In genomic region chr4:138272011-138272997, GRCm38 (mm10) we compare ENCODE assay signal across 10 mouse cellular contexts. TPM values are rescaled to one million over a fixed set of nuclear protein-coding genes. Genes with fewer than 3 reads are reported as not detected.
DNase-seq lines count a peak whose midpoint lies in the region; ATAC-seq lines count a peak whose summit lies in the region.
"Had no signal": no experiment of that assay in that cellular context is flagged by ENCODE, and none has a peak within 500 bp of the region (broad histone marks: within the 10 kb centered on the region; RNA-seq: fewer than 3 reads in every experiment).

No protein-coding gene starts in this region.

- H3K4me2 ChIP-seq in limb, embryonic 13.5 days (replicated peaks) = no peak overlapping the region
- H3K4me2 ChIP-seq: heart, embryonic 13.5 days had no signal

- no peaks in the 10 kb centered on the region for H3K27me3 ChIP-seq in limb, embryonic 13.5 days
- peaks cover 6% of the 10 kb centered on the region; the same call in 1 of the 2 replicates for H3K27me3 ChIP-seq in limb, embryonic 10.5 days (ENCODE audit: low read depth, poor library complexity, severe bottlenecking)

- no peak for DNase-seq in limb, embryonic 10.5 days (ENCODE audit: low spot score)
- peak; percentile 19 for DNase-seq in heart, adult 8-10 months (ENCODE audit: low spot score)
- DNase-seq in layer of hippocampus, adult 9-11 months = peak; percentile 72
- DNase-seq in right cerebral cortex, adult 2 months (ENCODE audit: low spot score in 2 of 2) = peak; percentile 67 to 72
- DNase-seq in cerebellum, adult 8-10 months = no peak
- DNase-seq in thymus, postnatal 36 days = no peak

- no peak overlapping the region for H3K4me3 ChIP-seq in limb, embryonic 13.5 days
- no peak overlapping the region for H3K4me3 ChIP-seq in limb, embryonic 10.5 days
- H3K4me3 ChIP-seq: heart, embryonic 13.5 days; myocyte had no signal

- H3K9me3 ChIP-seq in limb, embryonic 13.5 days = peaks cover under 1% of the 10 kb centered on the region; the same call in 1 of the 2 replicates
- H3K9me3 ChIP-seq in limb, embryonic 10.5 days (replicated peaks) = no peaks in the 10 kb centered on the region
- H3K9me3 ChIP-seq: heart, embryonic 13.5 days had no signal

- peak; percentile 44; the same call in 1 of the 2 replicates for ATAC-seq in limb, embryonic 13.5 days (ENCODE audit: low FRiP score, low read depth)
- ATAC-seq in erythroid progenitor cell, adult 5-6 weeks (replicated peaks; ENCODE audit: low FRiP score, poor library complexity, severe bottlenecking) = no peak

- no peak overlapping the region for H3K27ac ChIP-seq in limb, embryonic 13.5 days
- H3K27ac ChIP-seq in limb, embryonic 10.5 days = no peak overlapping the region
- H3K27ac ChIP-seq: heart, embryonic 13.5 days had no signal

- WGBS in limb, embryonic 13.5 days = 61% methylated on average over 14 of the region's 14 CpGs
- 70% methylated on average over 14 of the region's 14 CpGs for WGBS in limb, embryonic 10.5 days

- H3K4me1 ChIP-seq in limb, embryonic 13.5 days = no peaks in the 10 kb centered on the region
- H3K4me1 ChIP-seq in limb, embryonic 10.5 days = no peaks in the 10 kb centered on the region

- no peak overlapping the region for H3K9ac ChIP-seq in limb, embryonic 13.5 days
- H3K9ac ChIP-seq: heart, embryonic 13.5 days had no signal

- H3K36me3 ChIP-seq in limb, embryonic 13.5 days = no peaks in the 10 kb centered on the region
- H3K36me3 ChIP-seq in limb, embryonic 10.5 days = no peaks in the 10 kb centered on the region
- H3K36me3 ChIP-seq: heart, embryonic 13.5 days had no signal

RNA-seq across cellular contexts. Expression of gene Kif17, which starts 22.1 kb away (rescaled TPM):
- polyA plus RNA-seq in limb, embryonic 13.5 days (2015; fragmentation: Nextera tagmentation; extraction: Ambion mirVana) = 1.2 and 1.4 TPM in 2 replicates
- polyA plus RNA-seq in limb, embryonic 10.5 days (2016; fragmentation: Nextera tagmentation; extraction: Ambion mirVana) = 0.20 and 0.99 TPM in 2 replicates
- total RNA-seq in heart, adult 8-10 months (2022) = under 1 TPM in 3 of 4 experiments, not detected in 1; 0.11 to 0.22 (median 0.14) TPM
- 0.72 and 2.5 TPM in 2 replicates for total RNA-seq in erythroid progenitor cell, adult 5-6 weeks (2015; ENCODE audit: low replicate concordance)
- 1.3 TPM in 1 of 2 replicates, not detected in the other for total RNA-seq in erythroid progenitor cell, adult 5-6 weeks (2017; ENCODE audit: low replicate concordance)

RNA-seq across cellular contexts. Expression of gene Sh2d5, which starts 22.1 kb away (rescaled TPM):
- polyA plus RNA-seq in limb, embryonic 13.5 days (2015; fragmentation: Nextera tagmentation; extraction: Ambion mirVana) = 0.85 and 0.87 TPM in 2 replicates
- polyA plus RNA-seq in limb, embryonic 10.5 days (2016; fragmentation: Nextera tagmentation; extraction: Ambion mirVana) = 2.0 and 3.5 TPM in 2 replicates
- total RNA-seq in heart, adult 8-10 months (2022) = under 1 TPM in 1 of 4 experiments, not detected in 3; 0.50 TPM
- 1.8 and 3.8 TPM in 2 replicates for total RNA-seq in erythroid progenitor cell, adult 5-6 weeks (2015; ENCODE audit: low replicate concordance)
- total RNA-seq in erythroid progenitor cell, adult 5-6 weeks (2017; ENCODE audit: low replicate concordance) = 3.5 and 3.8 TPM in 2 replicates

RNA-seq across cellular contexts. Expression of gene Ddost, which starts 32.2 kb away (rescaled TPM):
- 356 and 364 TPM in 2 replicates for polyA plus RNA-seq in limb, embryonic 13.5 days (2015; fragmentation: Nextera tagmentation; extraction: Ambion mirVana)
- 311 and 314 TPM in 2 replicates for polyA plus RNA-seq in limb, embryonic 10.5 days (2016; fragmentation: Nextera tagmentation; extraction: Ambion mirVana)
- total RNA-seq in heart, adult 8-10 months (2022) = 10 to 100 TPM; 63.3 to 65.5 (median 64.3) TPM
- 65.6 and 81.3 TPM in 2 replicates for total RNA-seq in erythroid progenitor cell, adult 5-6 weeks (2015; ENCODE audit: low replicate concordance)
- 34.7 and 39.8 TPM in 2 replicates for total RNA-seq in erythroid progenitor cell, adult 5-6 weeks (2017; ENCODE audit: low replicate concordance)

RNA-seq across cellular contexts. Expression of gene Pink1, which starts 53.8 kb away (rescaled TPM):
- polyA plus RNA-seq in limb, embryonic 13.5 days (2015; fragmentation: Nextera tagmentation; extraction: Ambion mirVana) = 50.5 and 57.0 TPM in 2 replicates
- 23.9 and 32.8 TPM in 2 replicates for polyA plus RNA-seq in limb, embryonic 10.5 days (2016; fragmentation: Nextera tagmentation; extraction: Ambion mirVana)
- total RNA-seq in heart, adult 8-10 months (2022) = 100 to 1,000 TPM; 791 to 970 (median 864) TPM
- total RNA-seq in erythroid progenitor cell, adult 5-6 weeks (2015; ENCODE audit: low replicate concordance) = 20.2 and 26.8 TPM in 2 replicates
- total RNA-seq in erythroid progenitor cell, adult 5-6 weeks (2017; ENCODE audit: low replicate concordance) = 20.8 and 36.6 TPM in 2 replicates

RNA-seq across cellular contexts. Expression of gene Hp1bp3, which starts 56.2 kb away (rescaled TPM):
- polyA plus RNA-seq in limb, embryonic 13.5 days (2015; fragmentation: Nextera tagmentation; extraction: Ambion mirVana) = 202 and 222 TPM in 2 replicates
- 134 and 163 TPM in 2 replicates for polyA plus RNA-seq in limb, embryonic 10.5 days (2016; fragmentation: Nextera tagmentation; extraction: Ambion mirVana)
- total RNA-seq in heart, adult 8-10 months (2022) = 10 to 100 TPM; 81.4 to 89.4 (median 84.4) TPM
- 196 and 200 TPM in 2 replicates for total RNA-seq in erythroid progenitor cell, adult 5-6 weeks (2015; ENCODE audit: low replicate concordance)
- 276 and 356 TPM in 2 replicates for total RNA-seq in erythroid progenitor cell, adult 5-6 weeks (2017; ENCODE audit: low replicate concordance)

Comparison
In these comparisons a context has a peak if more than half of its experiments do, and no peak if none do; other contexts are left out.
1. DNase-seq: peak in heart, adult 8-10 months (single experiment), layer of hippocampus, adult 9-11 months (single experiment) and right cerebral cortex, adult 2 months (2 of 2); none in limb, embryonic 10.5 days (single experiment), cerebellum, adult 8-10 months (single experiment) and thymus, postnatal 36 days (0 of 2).